Mouse (Mus musculus) left cerebral cortex, adult 9 months (tissue): ENCODE measurements around the gene Ccr10.
A peak's percentile ranks its signal among the peaks of the same experiment; 100 is the strongest.
"Not testable (repeated sequence)": the region's sequence is repeated elsewhere in the genome, so short reads cannot be mapped to it uniquely, and the experiment has no call there.

Experiments used
- DNase-seq, 2 experiments: peaks; one replicate each; pipeline ENCODE4 v3.0.0; 2022; ENCODE audit warnings: low spot score in 2 of 2

The Ccr10 gene

DNA sequence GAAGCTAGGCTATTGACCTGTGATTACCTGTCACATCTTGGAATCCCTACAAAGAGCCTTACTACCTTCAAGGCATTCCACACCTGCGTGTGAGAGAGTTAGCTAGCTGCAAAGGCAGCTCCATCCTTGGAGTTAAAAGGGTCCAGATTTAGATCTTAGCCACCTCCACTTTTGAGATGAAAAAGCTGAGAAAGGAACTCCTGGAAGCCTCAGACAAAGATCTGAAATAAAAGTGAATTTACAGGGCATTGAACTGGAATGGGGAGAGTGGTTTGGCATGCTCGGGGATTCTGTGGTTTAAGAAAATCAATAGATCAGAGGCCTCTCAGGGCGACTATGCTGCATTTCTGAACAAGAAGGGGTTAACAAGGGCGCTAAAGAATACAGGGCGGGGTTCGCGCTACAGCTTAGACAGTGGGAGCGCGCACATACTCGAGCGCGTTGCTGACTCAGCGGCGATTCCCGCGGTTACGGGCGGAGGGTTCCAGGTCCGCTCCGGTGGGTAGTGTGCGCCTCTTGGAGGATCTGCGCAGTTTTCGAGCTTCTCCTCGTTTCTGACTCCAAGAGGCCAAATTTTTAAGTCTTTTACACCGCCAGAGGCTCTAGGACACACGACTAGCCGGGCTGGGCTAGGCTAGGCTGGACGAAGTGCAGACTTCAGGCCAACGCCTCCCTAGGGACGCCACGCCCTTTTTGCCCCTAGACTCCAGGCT lies 3.4 kb downstream of the Ccr10 start:
- DNase-seq, result peak in 1 of 2 experiments; percentile 71

- DNase-seq, result peak; percentile 94 to 97
Observed at GRCm38 (mm10) chr11:101170811-101171610, 4.2 kb downstream of the Ccr10 start, which contains the start of gene Plekhh3. Plekhh3 (minus strand) TSS chr11:101171351.

GRCm38 (mm10) chr11:101170354-101170810 lies 4.9 kb downstream of the Ccr10 start, which contains the start of gene Cntnap1:
Cntnap1 (plus strand) TSS chr11:101170523.
- no peak for DNase-seq

DNA sequence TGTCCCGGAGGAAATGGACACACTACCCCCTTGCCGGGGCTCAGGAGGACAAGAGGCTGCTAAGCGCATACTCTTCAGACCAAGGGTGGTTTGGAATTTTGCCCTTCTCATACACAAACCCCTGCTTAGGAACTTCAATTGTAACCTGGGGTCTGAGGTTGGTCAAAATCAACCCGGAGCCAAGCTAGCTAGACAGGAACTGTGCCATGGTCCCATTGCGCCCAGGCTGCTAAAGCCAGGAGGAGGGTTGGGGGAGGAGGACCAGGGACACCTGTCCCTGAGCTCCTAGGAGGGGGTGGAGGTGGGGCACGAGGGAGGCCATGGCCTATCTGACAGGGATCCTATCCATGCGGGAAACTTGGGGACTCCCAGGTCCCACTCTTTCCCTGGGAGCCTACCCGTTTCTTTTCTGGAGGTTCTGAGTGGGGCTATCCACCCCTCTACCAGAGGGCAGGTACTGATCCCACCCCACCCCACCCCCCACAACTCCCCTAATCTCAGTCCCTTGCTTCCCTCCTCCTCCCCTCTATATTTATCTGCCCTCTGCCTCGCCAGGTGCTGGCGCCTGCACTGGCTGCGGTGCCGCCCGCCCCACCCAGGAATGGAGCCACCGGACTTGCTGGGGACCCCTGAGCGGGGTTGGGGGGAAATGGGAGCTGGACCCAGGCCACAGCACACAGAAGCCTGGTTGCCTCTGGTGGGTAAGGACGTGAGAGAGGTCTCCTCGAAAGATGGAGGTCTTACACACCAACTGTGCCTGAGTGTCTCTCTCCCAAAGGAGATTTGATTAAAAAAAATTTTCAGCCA lies 5.7 kb downstream of the Ccr10 start:
- no peak for DNase-seq

- no peak for DNase-seq
Observed at GRCm38 (mm10) chr11:101168301-101168980, 6.8 kb downstream of the Ccr10 start.

GRCm38 (mm10) chr11:101167963-101168300 lies 7.3 kb downstream of the Ccr10 start:
- no peak for DNase-seq

DNA sequence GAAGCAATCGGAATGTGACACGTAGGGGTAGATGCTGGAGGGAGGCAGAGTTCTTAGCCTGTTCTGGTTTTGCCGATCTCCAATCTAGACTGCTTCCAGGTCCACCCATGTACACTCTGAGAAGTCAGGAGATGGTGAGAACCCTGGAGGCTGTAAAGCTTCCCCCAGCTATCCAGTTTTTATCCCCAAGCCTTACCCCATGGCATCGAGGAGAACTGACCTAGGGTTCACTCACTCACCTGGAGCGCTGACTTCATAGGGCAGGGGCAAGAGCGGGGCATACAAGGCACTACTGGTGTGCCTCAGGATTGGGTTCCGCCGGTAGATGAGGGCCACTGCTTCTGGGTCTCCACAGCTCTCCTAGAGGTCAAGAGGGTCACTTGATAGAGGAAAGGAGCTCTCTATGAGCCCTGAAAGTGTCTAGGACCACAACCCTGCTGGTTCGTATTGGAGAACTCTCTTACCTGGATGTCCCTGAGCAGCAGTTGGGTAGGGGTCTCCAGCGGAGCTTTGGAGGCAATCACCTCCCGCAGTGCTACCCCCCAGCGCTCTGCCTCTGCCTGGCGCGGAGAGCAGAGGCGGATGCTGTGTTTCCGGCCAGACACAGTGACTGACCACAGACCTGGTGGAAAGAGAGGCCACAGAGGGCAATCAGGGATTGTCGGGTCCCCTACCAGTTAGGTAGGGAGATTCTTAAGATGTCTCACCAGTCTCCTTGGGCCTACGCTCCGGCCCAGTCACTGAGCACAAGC lies 7.9 kb downstream of the Ccr10 start:
- no peak for DNase-seq

GRCm38 (mm10) chr11:101166357-101166756 lies 8.9 kb downstream of the Ccr10 start:
- no peak for DNase-seq

DNA sequence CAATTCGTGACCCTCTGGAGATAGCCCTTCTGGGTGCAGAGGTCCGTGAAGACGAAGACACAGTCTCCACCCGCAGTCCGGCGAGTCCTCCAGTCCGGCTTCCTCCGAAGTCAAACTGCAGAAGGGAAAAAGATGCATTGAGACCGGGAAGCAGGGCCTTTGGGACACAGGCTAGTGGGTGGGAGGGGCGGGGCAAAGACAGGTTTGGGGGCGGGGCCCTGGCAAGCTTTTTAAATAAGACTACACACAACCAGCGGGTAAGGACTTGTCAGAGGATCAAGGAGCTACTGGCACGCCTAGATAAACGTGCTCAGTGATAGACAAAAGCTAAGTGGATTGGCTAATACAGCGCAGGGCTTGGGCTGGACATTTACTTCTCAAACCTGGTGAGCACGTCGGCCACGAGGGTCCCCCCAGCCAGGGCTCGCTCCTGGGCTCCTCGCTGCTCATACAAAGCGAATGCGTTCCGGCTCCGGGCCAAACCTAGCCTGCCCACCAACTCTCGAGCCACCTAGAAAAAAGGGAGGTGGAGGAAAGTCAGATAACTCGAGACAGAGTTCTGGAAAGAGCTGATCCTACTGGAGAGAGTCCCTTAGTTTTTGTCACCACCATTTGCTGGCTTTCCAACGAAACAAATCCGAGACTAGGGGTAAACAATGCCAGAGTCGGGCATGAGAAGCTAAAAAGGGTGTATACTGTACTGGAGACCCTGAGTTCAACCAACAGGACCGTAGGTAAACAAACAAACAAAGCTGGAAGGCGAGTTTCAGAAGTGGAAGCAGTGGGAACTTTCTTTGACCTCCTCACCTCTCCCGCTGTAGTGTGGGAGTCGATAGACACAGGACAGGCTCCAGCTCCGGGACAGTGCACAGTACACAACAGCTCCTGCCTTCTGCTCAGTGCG lies 10.3 kb downstream of the Ccr10 start:
- DNase-seq, result no peak

- DNase-seq, result no peak
Observed at GRCm38 (mm10) chr11:101164351-101164665, 10.9 kb downstream of the Ccr10 start.

DNA sequence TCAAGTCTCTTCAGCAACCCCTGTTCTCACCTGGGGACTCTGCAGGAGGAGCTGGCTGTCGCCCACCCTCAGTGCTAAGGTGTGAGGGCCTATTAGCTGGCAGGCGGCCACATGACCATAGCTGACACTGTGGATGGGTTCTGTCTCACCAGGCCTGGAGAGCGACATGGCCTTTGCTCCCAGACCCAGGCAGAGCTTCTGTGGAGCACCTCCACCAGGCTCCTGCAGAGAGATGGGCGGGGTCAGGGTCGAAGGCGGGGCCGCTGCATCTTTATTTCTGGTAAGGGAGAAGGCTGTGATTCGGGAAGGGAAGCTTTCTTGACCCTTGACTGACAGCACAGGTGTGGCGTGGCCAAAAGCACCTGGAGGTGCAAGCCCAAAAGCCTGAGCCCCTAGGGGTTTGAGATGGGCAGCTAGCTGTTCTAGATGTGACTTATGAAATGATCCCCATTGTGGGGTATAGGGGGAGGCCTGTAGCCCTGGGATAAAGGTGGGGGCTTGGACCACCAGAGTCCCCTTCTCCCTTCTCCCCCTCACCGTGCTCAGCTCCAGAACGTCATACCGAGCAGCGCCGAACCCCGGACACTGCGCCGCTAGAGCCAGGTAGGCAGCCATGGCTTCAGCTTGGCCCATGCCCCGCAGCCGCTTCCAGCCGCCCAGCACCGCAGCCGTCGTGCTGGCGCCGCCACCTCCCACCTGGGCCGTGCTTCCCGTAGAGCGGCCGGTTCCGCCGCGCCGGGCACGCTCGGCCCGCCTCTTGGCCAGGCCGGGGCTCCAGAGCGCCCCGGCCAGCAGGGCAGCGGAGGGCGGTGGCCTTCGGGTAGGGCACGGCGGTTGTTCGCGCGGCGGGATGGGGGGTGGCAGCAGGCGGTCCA lies 11.5 kb downstream of the Ccr10 start:
- DNase-seq, result no peak

DNA sequence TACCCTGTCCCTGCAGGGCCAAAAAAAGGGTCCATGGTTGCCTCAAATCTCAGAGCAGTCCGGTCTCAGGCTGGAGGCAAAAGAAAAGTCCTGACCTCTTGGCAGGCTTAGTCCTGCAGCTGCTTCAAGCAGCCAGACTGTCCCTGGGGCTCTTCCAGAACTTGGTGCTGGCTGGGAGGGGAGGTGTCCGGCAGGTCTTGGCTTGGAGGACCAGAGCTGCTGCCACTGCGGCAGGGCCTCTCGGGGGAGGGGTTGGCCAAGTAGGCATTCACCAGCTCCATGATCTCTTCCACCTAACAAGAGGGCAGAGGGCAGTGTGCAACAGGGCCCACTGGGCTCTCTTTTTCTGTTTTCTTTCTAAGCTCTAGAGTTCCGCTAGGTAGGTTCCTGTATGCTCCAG lies 12.5 kb downstream of the Ccr10 start:
- DNase-seq, result no peak

DNA sequence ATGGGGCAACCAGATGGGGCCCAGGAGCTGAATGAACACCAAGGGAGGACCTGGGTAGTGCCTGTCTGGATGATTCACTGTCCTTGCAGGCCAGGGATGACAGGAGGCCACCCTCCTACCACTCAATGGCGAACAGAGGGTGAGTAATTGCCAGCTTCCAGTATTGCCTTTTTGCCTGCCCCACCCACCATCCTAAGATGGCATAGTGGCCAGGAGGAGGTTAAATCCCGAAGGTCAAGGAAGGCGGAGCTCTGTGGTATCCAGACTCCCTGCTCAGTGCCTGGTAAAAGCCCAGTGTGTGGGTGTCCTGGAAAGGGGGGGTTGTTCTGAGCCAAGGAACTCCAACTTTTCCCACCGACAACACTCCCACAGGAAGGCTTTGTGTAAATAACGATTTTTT lies 12.9 kb downstream of the Ccr10 start:
- no peak for DNase-seq

DNA sequence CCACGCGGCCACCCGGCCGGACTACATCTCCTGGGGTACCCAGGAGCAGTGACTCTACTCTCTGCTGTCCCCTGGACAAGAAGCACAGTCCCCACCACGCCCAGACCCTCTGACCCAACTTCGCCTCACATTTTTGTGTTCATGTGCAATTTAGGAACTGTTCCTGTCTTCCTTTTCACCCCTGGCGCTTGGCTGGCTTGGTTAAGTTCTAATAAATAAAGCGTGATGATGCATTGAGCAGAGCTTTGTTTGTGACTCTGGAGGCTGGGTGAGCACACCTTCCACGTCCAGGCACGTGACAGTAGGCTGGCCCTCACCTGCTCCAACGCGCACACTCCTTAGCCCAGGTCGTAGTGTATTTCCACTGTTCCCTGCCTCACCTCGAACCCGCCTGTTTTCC lies 13.7 kb downstream of the Ccr10 start:
- DNase-seq, result no peak

- not testable (repeated sequence) for DNase-seq
Observed at GRCm38 (mm10) chr11:101160981-101161505, 14.2 kb downstream of the Ccr10 start.

- DNase-seq, result not testable (repeated sequence)
Observed at GRCm38 (mm10) chr11:101160151-101160550, 15.1 kb downstream of the Ccr10 start.

- DNase-seq, result peak; percentile 67 to 86
Observed at GRCm38 (mm10) chr11:101155728-101156371, 19.4 kb downstream of the Ccr10 start, which contains the start of gene Tubg2. Tubg2 (plus strand) TSS chr11:101155907.

DNA sequence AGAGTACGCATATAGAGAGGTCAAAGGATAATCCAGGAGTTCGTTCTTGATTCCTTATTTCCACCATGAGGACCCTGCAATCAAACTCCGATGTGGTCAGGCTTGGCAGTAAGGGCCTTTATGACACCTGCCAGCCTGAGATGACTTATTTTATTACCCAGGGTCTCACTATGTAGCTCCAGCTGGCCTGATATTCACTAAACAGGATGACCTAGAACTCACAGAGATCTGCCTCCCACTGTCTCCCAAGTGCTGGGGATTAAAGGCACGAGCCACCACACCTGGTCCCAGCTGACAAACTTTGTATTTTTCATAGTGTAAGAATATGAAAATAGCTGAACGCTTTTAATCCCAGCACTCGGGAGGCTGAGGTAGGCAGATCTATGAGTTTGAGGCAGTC lies 20.1 kb downstream of the Ccr10 start:
- no peak for DNase-seq
